Mouse (Mus musculus): ENCODE data around the gene Syngr4.

- no peak for TF ChIP-seq POLR2A (IDR thresholded peaks at IDR 0.05; ENCODE audit: insufficient read length, low read depth)
- no peak for TF ChIP-seq TCF3 (IDR thresholded peaks at IDR 0.05; ENCODE audit: insufficient read length, low read depth)
- TF ChIP-seq USF1 (IDR thresholded peaks at IDR 0.05; ENCODE audit: low read depth), result no peak
- TF ChIP-seq POLR2AphosphoS2 (IDR thresholded peaks at IDR 0.05; ENCODE audit: insufficient read length, low read depth), result no peak
- no peak for TF ChIP-seq E2F4 (IDR thresholded peaks at IDR 0.05; ENCODE audit: insufficient read depth)
Measured at GRCm38 (mm10) chr7:45914067-45914466, 17.6 kb upstream of the Syngr4 start.
